Mouse (Mus musculus) testis, postnatal 10 days (tissue): ENCODE data around the gene Slc7a10.
"Not testable (repeated sequence)": the region's sequence is repeated elsewhere in the genome, so short reads cannot be mapped to it uniquely, and the experiment has no call there.

Source experiments
- DNase-seq: peaks from one replicate; pipeline ENCODE4 v3.0.0; 2021; ENCODE audit warnings: low spot score

Slc7a10 gene

GRCm38 (mm10) chr7:35175533-35175932 is 10.7 kb upstream of the Slc7a10 start:
- DNase-seq, result no peak

DNA sequence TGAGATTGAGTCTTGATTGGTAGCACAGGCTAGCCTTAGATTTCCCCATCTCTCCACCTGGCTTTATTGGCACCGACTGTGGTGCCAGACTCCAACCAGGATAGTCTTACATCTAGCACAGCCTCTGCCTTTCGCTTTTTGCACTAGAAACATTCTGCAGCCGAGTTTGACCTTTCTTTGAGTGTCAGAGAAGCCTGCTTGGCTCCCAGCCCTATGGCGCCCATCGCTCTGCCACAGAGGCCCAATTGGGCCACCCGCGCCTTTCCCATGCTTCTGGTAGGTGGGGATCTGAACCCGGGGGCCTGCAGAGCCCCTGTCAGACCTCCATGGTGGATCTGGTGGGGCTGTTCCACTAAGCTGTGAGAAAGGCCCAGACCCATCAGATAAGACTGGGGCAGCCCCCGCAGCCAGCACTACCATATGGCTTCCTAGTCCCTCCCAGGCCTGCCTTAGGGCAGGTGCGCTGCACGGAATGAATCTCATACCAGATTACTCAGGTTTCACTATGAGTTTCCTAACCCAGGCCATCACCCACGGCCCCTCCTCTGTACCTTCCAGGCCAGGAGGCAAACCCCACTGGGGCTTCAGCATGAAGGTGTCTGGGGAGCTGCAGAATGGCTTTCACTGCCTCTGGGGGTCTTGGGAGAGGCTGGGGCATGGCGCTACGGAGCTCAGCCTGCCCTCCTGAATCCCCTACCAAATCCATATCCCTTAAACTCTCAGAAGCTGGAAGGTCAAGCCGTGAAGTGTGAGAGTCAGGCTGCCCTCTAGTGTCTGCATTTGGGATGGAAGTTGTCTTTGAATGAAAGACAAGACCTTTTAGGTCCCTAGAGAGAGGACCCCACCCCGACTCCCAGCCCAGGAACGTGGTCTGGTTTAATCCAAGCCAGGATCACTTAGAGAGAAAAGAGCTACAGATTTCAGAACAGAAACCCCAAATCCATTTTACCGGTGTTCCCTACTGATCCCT is 9.5 kb upstream of the Slc7a10 start:
- DNase-seq, result peak; percentile 71

GRCm38 (mm10) chr7:35184833-35185724 is 1.1 kb upstream of the Slc7a10 start:
- DNase-seq, result peak; percentile 63

- no peak for DNase-seq
Measured at GRCm38 (mm10) chr7:35189699-35190098, 3.5 kb downstream of the Slc7a10 start.

- DNase-seq, result no peak
Measured at GRCm38 (mm10) chr7:35191276-35191675, 5.1 kb downstream of the Slc7a10 start.

DNA sequence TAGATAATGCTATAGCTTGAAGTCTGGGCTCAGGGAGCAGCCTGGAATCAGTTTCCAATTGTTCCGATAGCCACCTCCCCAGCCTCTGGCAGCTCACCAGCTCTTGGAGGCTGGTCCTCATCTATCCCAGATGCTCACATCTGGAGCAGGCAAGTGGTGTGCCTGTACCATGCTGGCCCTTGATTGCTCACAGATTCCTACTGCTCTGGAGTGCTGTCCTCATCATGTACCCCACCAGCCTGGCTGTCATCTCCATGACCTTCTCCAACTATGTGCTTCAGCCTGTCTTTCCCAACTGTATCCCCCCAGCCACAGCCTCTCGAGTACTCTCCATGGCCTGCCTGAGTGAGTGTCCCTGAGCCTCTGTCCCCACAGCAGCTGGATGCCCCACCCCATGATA is 10.8 kb downstream of the Slc7a10 start:
- no peak for DNase-seq

- DNase-seq, result no peak
Measured at GRCm38 (mm10) chr7:35198981-35199754, 13.0 kb downstream of the Slc7a10 start.

- no peak for DNase-seq
Measured at GRCm38 (mm10) chr7:35199755-35200154, 13.6 kb downstream of the Slc7a10 start.

GRCm38 (mm10) chr7:35211791-35212190 is 25.6 kb downstream of the Slc7a10 start:
- DNase-seq, result no peak

GRCm38 (mm10) chr7:35214442-35215222 is 28.4 kb downstream of the Slc7a10 start:
- no peak for DNase-seq

DNA sequence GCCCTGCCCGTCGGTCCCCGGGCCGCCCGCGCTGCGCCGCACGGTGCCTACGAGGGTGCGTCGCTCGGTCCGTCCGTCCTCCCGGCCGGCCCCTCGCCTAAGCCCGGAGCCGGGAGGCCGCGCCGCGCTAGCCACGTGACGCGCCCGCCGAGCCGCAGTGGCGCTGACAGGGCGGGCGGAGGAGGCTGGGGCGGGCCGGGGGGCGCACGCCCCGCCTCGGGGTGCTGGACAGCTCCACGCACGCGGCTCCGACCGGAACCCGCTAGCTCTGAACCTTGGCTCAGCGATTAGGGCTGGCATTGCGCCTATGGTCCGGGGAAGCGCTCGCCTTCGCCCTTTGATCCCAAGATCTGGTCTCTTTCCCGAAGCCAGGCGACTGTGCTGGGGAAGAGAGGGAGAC is 29.0 kb downstream of the Slc7a10 start, which contains the start of gene Lrp3:
Lrp3 (minus strand) TSS at position 274 of the 400 bp plus-strand sequence.
- DNase-seq, result peak; percentile 82

DNA sequence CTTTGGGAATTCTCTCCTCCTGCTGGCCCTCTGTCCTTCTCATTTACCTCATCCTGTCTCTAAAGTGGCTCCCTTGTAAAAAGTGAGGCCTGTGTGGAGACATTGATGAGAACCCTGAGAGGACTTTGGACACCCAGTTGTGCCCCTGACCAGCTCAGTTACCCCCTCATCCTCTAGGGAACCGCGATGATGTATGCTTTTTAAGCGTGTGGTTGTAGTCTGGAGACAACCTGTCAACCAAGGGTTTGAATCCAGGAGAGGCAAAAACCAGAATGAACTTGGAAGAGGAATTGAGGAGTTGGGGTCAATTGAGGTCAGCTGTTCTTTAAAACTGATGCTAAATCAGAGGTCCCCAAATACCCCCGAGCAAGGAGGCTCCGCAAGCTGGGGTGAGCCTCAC is 29.5 kb downstream of the Slc7a10 start:
- no peak for DNase-seq

DNA sequence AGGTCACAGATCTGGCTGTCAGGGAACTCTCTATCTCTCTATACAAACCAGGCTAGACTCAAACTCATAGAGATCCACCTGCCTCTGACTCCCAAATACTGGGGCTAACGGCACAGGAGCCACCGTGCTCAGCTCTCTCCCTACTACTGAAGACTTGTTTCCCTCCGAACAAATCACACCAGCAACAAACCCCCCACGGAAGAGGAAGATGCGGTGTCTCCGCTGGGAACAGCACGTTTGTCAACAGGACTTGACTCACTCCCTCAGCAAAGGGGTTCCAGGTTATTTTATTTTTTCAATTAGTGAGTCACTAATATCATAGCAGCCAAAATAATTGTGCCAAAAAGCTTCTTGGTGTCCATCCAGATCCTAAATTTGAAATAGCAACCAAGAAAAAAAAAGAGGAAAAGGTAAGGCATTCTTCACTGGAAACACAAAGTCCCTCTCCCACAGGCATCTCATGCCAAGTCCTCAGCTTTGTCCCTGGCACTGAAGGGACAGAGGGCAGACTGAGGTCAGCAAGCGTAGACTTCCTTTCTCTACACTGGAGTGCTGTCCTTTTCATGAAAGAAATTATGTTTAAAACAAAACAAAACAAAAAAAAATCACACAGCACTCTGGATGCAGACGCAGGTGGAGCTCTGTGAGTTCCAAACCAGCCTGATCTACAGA is 34.6 kb downstream of the Slc7a10 start:
- no peak for DNase-seq

- no peak for DNase-seq
Measured at GRCm38 (mm10) chr7:35230333-35230732, 44.1 kb downstream of the Slc7a10 start.

DNA sequence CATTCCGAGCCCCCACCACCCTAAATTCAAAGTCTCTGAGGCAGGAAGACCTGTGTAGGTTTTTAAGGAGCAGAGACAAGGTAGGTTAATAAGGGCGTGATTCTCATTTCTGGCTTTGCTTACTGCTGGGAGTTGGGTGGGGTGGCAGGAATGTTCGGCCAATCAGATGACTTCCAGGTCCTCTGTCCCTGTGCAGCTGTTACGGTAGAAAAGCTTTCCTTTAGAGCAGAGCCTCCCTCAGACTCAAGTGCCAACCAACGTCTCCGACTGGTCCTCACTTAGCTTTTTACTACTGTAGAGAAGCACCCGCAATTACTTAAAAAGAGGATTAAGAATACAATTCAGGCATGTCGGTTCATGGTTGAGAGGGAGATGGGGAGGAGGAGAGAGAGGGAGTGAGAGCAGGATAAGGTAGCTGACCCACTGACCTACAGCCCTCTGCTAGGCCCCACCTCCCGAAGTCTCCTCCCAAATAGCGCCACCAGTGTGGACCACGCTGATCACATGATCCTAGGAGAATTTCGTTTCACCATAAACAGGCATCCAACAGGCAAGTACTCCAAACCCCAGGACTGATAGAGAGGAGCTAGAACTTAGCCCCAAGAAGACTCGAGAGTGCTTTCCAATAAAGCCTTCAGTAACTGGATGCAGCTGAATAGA is 46.7 kb downstream of the Slc7a10 start:
- no peak for DNase-seq

DNA sequence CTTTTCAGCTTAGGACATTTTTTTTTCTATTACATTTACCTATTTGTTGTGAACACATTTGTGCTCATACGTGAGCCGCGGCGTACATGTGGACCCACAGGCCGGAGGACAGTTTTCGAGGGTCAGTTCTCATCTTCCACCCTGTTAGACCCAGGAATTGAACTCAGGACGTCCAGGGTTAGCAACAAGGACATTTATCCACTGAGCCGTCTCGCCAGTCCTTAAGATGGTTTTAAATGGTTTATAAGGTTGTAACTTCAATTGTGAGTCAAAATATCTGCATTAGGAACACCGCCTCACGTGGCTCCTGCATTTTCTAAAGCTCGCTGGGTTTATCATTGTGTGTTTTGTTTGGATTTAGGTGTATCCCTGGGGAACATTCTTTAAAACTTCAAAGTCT is 47.7 kb downstream of the Slc7a10 start:
- no peak for DNase-seq

DNA sequence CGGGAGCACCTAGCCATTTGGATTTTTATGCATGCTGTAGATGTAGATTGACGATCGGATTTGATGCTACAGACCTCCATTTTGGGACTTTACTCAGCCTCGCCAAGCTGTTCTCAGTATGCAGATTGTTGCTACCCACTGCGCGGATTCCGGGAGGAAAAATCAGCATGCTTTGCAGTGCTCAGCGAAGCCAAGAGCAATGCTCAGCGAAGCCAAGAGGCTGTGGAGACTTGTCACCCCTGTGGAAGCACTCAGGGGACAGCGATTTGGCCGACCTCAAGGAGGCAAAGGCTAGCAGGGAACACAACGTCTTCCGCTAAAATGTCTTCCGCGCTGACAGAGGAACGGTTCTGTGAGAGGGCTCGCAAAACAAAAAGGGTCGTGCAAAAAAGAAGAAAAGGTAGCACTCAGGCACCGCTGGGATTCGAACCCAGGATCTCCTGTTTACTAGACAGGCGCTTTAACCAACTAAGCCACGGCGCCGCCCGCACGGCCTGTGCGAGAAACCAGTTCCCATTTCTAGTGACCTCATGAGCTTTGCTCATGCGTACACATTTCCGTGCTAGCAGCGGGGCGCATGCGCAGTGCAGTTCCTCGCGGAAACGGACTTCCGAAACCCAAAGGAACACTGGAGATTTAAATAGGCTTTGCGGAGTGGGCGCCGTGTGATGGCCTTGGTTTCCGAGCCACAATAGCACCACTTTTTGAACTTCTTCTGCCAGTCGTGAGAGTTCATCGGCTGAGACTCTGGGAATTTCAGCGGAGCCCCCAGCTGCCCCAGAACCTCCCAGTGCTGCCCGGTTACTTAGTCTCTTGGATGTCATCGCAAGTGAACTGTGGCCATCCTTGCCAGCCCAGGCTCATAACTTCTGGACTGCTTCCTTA is 48.4 kb downstream of the Slc7a10 start:
- peak; percentile 98 for DNase-seq

DNA sequence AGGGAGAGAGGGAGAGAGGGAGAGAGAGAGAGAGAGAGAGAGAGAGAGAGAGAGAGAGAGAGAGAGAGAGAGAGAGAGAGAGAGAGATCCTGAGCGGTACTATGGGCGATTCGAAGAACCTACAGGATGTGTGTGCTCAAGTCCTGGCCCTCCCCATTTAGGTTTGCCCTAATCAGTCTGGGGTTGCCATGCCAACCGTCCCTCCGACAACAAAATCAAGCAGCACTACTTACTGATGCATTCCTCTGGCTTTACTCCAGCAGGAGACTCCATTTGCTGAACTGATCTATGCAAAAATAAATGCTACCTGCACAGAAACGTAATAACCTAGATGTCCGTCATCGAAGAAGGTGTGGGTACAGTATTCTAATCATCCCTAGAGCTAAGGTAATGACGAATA is 49.1 kb downstream of the Slc7a10 start:
- DNase-seq, result peak; percentile 71

DNA sequence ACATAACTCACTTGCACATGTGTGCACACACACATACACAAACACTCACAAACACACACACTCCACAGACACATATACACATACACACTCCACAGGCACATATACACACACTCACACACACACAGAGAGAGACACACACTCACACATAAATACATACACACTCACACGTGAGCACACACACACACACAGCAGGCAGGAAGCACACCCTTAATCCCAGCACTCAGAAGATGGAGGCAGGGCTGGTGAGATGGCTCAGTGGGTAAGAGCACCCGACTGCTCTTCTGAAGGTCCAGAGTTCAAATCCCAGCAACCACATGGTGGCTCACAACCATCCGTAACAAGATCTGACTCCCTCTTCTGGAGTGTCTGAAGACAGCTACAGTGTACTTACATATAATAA is 51.8 kb downstream of the Slc7a10 start:
- not testable (repeated sequence) for DNase-seq
